Mouse (Mus musculus) megakaryocyte-erythroid progenitor cell, adult 5-6 weeks (primary cell): ENCODE data around the gene Mapk3. TPM values are rescaled to one million over a fixed set of nuclear protein-coding genes. Genes with fewer than 3 reads are reported as not detected.

Experiments used
- ATAC-seq: replicated peaks from 2 replicates; pipeline ENCODE4 v1.8.0; 2016; ENCODE audit warnings: mild to moderate bottlenecking, inconsistent platforms; ENCODE audit not compliant: severe bottlenecking, poor library complexity, low FRiP score, low TSS enrichment
- total RNA-seq, 2 experiments: library from RNA; stranded (forward) in 1 of 2; stranded (reverse) in 1 of 2; fragments of 200-1000, 215-1000 nt in 1 of 2; fragments of >200 nt in 1 of 2; fragmentation: Nextera tagmentation in 1 of 2; gene quantifications; 2 replicates each; pipeline ENCODE4 v1.2.3; 2014 to 2017

Mapk3 gene
- total RNA-seq, 2 experiments from 2014 or later: 20.1 to 41.0 TPM

DNA sequence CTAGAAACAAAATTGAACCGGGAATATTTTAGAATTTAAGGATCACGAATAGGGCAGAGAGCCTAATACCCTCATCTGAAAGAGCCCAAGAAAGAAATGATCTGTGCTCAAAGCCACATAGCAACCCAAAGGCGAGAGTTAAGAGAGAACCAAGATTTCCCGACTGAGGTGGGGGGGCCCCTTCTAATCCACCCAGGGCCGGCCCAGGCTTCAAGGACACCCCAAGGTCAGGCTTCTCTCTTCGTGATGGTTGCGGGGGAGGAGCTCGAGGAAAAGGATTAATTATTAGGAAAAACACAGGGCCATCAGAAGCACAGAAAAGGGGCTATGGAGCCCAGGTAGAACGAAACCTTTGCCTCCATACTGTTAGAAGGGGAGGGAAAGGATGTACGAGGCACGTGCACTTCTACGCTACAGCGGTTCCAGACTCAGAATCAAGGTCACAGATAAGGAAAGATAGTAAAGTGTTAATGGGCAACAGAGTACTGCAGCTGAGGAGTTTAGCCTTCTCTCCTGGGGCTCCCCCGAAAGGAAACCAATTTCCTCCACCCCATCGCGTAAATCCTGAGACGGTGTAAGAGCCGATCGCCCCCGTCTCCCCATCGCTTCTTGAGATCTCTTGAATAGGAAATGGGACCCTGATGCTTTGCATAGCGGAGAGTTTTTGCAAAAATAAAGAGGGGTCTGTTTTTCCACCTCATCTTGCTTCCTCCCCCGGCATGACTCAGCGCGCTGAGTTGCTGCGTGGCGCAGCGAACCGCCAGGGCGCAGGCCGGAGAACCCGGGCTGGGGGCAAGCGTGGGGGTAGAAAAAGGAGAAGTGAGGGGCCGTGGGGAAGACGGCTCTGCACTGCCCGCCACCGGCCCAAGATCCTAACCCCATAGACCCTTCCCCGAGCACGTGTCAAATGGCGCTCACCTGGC lies 39.0 kb downstream of the Mapk3 start:
- peak; percentile 3; the same call in 1 of the 2 replicates for ATAC-seq

DNA sequence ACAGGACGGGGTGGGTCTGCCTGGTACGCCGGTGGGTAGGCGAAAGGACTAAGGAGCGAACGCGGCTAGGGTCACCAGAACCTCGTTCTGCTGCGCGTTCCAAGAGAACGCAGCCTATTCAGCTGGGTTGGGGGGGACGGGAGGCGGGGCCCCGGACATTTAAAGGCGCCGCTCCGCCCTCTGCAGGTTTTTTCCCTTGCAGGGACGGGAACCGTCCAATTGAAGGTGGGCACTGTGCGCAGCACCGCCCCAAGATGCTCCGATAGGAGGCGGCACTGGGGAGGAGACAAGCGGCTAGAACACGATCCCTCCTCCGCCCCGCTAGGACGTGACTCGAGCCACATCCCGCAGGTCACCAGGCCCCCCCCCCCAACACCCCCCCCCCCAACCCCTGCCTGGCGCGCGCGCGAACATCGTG lies 39.7 kb downstream of the Mapk3 start:
- ATAC-seq: peak; percentile 81

DNA sequence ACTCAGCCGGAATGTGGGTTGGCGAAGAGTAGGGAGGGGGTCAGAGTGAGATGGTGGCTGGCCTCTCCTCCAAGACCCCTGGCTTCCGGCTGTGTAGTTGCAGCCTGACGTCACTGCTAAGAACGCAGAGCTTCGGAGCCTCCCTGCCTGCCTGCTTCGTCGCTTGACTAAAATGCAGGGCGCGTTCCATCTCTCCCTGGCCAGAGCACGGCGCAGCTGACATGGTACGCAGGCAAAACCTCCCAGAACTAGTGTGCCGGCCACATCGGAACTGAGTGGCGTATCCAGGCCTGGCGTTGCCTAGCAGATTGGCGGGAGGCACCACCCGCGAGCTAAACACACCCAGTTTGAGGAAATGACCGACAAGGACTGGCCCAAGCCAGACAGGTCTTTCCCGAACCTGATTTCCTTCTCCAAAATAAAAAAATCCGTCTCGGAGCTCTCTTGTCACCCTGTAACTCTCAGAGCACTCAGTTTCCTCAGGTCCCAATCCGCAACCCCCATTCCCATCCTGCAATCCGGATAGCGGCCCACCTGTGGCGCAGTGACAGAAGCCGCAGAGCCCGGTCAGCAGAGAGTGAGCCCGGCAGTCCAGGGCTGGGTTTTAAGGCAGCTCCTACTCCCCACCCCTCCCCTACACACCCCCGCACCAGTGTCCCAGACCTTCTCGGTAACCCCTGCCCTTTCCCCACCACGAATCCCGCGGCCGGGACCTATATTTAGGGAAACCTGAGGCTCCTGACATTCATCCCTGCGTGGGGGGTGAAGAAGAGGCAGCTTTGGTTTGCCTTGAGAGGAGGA lies 40.3 kb downstream of the Mapk3 start:
- ATAC-seq: peak; percentile 52

DNA sequence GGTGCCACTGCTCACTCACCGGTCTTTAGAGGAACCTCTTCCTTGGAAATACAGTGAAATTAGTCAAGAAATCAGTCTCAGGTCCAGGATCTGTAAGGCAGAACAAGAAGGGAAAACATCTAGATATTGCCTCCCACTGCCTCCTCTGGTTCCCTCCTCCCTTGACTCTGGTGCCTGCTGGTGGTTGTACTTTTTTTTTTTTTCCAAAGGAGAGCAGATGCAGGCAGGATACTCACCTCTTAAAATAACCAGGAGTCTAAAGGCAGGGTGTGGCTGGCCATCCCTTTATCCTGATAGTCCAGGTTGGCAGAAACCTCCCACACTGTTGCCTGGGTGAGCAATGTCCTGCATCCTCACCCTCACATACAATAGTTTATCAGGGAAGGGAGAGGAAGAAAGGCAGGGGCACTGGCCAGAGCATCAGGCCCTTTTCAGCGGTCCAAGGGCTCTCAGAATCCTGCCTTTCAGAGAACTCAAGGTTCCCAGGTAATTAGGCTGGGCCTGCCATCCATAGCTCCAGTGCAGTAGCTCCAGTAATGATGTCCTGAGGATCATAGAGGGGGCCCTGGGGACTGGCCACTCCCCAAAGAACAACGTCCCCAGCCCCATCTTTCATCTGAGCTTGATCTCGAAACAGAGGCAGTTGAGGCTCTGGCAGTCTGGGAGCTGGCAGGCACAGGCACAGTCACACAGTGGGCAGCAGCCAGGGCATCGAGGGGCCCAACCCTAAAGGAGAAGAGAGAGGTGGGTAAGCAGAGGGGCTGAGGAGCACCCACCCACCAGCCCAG lies 41.1 kb downstream of the Mapk3 start:
- no peak for ATAC-seq

DNA sequence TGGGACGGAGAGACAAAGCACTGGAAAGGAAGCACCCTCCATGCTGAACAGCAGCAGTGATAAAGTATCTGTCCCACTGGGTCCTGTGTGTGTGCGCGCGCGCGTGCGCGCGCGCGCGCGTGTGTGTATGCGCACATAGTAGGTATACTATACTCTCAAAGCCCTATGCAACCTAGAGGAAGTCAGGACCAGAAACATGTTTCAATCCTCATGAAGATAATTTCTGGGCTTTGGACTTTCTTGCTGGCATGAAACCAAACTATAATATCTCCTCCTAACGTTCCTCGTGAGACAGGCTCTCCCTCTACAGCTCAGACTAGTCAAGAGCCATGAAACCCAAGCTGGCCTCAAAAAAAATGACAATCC lies 41.6 kb downstream of the Mapk3 start:
- ATAC-seq: no peak

DNA sequence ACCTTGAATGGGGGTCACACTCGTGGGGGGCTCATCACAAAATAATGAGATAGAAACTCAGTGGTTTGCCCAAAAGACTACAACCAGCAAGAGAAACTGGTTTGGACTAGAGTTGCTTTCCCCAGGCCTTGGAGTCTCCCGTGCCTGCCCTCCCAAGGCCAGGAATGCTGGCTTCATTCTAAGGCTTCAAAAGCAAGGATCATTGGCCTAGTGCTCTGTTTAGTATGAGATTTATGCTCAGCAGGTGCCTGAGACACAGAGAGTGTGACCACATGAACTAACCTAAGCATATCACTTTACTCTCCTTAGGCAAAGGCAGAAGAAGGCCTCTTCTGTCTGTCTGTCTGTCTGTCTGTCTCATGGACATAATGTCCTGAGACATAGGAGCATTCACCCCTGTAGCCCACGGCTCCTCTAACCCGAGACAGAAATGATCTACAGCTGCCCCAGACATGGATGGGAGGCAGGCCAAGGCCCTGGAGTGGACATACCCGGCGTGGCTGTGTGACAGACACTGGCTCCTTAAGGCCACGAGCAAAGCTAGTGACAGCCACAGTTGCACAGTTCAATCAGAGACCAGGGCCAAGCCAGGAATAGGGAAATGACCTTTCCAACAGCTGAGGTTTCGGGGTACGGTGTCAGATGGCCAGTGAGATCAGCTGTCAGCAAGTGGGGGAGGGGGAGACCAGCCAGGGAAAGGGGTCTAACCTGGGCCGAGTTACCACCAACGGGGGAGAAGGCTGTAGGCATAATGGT lies 42.9 kb downstream of the Mapk3 start:
- ATAC-seq: no peak

DNA sequence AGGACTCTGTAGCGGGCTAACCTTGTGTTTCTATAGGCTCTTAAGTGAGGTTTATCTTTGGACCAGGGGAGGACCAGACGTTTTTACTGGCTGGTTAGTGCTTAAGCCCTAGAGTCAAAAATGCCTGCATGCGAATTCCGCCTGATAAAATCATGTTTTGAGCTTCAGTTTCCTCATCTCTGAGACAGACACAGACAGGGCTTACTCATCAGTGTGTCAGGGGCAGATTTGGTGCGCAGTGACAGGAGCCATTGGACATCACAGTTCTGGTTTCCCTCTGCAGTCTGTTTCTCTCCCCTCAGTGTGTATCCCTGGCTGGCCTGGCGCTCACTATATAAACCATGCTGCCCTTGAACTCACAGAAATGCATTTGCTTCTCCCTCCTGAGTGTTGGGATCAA lies 43.8 kb downstream of the Mapk3 start:
- ATAC-seq: no peak

DNA sequence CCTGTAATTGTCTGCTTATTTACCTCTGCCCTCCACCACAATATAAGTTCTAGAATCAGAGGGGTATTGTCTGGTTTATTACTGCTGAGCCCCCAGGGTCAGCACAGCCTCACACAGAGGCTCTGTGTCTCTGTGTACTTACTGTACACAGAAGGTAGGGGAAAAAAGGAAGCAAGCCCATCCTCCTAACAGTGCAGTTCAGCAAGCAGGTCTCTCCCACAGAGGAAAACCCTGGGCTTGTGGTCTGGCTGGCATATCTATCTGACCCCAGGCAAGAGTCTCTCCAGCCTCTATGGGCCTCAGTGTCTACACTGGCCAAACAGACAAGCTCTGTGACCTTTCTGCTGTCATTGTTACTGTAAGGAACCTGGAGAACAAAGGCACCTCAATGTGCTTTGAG lies 44.4 kb downstream of the Mapk3 start:
- no peak for ATAC-seq

DNA sequence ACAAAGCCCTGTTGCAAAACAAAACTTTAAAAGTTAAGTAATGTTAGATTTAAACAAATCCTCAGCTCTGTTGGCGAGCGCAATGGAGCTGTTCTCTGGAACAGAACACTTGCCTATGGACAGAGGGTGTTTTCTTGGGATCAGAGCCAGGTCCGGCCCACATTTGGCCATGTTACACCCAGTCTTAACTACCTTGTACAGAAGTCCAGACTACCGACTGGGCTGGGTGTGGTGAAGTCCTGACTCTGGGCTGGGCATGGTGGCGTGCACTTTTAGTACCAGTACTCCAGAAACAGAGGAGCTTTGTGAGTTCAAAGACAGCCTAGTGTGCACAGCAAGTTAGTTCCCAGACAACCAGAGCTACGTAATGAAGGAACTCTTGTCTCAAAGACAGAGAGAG lies 47.6 kb downstream of the Mapk3 start:
- ATAC-seq: no peak

DNA sequence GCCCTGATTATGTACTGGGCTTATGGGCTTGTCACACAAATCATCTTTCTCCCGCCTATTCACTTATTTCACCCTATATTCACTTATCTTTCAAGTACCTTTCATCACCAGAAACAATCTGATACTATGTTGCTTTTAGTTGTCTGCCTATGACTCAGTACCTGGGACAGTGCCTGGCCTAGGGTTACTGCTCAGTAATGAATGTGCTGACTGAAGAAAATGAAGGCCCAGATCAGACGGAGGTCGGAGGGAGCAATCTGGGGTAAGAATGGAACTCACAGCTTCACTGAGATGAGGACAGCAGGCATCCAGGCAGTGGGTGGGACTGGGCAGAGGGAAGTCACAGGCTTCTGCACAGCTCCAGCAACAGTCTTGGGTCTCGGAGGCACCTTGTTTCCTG lies 48.0 kb downstream of the Mapk3 start:
- ATAC-seq: no peak

DNA sequence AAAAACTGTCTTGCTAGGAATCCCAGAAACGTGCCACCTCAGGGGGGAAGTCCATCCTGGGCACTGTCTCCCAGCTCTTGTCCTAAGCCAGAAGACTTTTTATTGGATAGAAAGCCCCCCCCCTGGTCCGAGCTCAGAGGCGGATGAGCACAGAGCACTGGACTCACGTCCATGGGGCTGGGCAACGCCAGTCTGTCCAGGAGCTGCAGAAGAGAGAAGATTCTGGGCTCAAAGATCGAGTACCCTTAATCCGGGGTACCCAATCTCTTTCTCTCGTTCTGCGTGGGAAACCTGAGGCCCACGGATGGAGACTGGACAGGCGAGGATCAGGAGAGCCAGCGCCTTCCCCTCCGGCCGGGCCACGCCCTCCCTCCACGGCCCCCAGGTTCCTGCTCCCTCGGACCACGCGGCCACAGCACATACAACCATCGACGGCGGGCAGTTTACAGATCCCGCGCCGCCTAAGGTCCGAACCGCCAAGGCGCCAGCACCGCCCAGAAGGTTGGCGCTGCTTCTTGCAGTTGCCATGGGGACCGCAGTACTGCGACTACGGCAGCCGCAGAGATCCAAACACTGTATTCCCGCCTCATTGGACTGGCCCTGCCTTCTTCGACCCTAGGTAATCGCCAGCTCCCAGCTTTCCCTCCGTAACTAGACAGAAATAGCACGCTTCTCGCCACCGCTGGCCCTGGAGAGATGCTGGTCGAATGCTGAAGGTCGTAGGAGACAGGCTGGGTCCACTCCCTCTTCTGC lies 49.5 kb downstream of the Mapk3 start:
- ATAC-seq: peak; percentile 82

DNA sequence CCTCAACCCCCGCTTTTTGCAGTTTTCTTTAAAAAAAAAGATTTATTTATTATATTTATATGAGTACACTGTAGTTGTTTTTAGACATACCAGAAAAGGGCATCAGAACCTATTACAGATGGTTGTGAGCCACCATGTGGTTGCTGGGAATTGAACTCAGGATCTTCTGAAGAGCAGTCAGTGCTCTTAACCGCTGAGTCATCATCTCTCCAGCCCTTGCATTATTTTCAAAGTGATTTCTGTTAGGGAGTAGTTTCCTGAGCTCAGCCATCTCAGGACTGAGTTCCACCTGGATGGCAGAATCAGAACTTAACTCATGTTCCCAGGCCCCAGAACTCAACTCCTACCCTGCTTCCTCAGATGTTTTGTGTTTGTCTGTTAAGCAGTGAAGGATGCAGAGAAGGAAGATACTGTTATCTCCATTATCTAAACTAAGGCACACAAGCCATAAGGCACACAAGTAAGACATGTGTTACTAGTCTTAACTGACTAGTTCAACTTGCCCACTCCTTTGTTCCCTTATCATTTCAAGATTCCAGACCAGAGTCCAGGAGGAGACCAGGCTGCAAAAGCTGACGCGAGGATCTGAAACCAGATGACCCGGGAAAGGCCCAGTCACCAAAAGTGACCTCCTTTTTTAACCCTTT lies 50.4 kb downstream of the Mapk3 start:
- no peak for ATAC-seq

Other genes starting within 250 kb of the Mapk3 start
- gene Eif3c, start 193.2 kb upstream of the Mapk3 start, total RNA-seq (2014; fragmentation: Nextera tagmentation): 193 and 244 TPM in 2 replicates
- 286 and 298 TPM in 2 replicates for gene Eif3c, start 193.2 kb upstream of the Mapk3 start, total RNA-seq (2017)
- gene Apobr, start 174.7 kb upstream of the Mapk3 start, total RNA-seq (2014; fragmentation: Nextera tagmentation): 0.79 and 2.4 TPM in 2 replicates
- 0.89 and 2.4 TPM in 2 replicates for gene Apobr, start 174.7 kb upstream of the Mapk3 start, total RNA-seq (2017)
- gene Cln3, start 173.8 kb upstream of the Mapk3 start, total RNA-seq (2014; fragmentation: Nextera tagmentation): 24.5 and 43.7 TPM in 2 replicates
- 3.8 and 9.8 TPM in 2 replicates for gene Cln3, start 173.8 kb upstream of the Mapk3 start, total RNA-seq (2017)
- gene Il27, start 164.7 kb upstream of the Mapk3 start, total RNA-seq (2014; fragmentation: Nextera tagmentation): not detected in 2 replicates
- not detected in 2 replicates for gene Il27, start 164.7 kb upstream of the Mapk3 start, total RNA-seq (2017)
- gene Nupr1, start 128.7 kb upstream of the Mapk3 start, total RNA-seq (2014; fragmentation: Nextera tagmentation): 6.3 TPM in 1 of 2 replicates, not detected in the other
- 2.7 and 9.9 TPM in 2 replicates for gene Nupr1, start 128.7 kb upstream of the Mapk3 start, total RNA-seq (2017)
- gene Sgf29, start 110.3 kb upstream of the Mapk3 start, total RNA-seq (2014; fragmentation: Nextera tagmentation): 100 and 125 TPM in 2 replicates
- gene Sgf29, start 110.3 kb upstream of the Mapk3 start, total RNA-seq (2017): 37.4 and 51.0 TPM in 2 replicates
- not detected in 2 replicates for gene Sult1a1, start 83.2 kb upstream of the Mapk3 start, total RNA-seq (2014; fragmentation: Nextera tagmentation)
- not detected in 2 replicates for gene Sult1a1, start 83.2 kb upstream of the Mapk3 start, total RNA-seq (2017)
- gene Bola2, start 64.2 kb upstream of the Mapk3 start, total RNA-seq (2014; fragmentation: Nextera tagmentation): 212 and 218 TPM in 2 replicates
- gene Bola2, start 64.2 kb upstream of the Mapk3 start, total RNA-seq (2017): 107 and 179 TPM in 2 replicates
- gene Slx1b, start 63.8 kb upstream of the Mapk3 start, total RNA-seq (2014; fragmentation: Nextera tagmentation): 3.7 and 9.3 TPM in 2 replicates
- gene Slx1b, start 63.8 kb upstream of the Mapk3 start, total RNA-seq (2017): 2.9 and 3.0 TPM in 2 replicates
- 31.8 and 35.5 TPM in 2 replicates for gene Coro1a, start 51.8 kb upstream of the Mapk3 start, total RNA-seq (2014; fragmentation: Nextera tagmentation)
- 40.7 and 41.2 TPM in 2 replicates for gene Coro1a, start 51.8 kb upstream of the Mapk3 start, total RNA-seq (2017)
- gene Gdpd3, start 6.7 kb downstream of the Mapk3 start, total RNA-seq (2014; fragmentation: Nextera tagmentation): 0.26 and 2.5 TPM in 2 replicates
- 0.09 TPM in 1 of 2 replicates, not detected in the other for gene Gdpd3, start 6.7 kb downstream of the Mapk3 start, total RNA-seq (2017)
- gene Ypel3, start 17.4 kb downstream of the Mapk3 start, total RNA-seq (2014; fragmentation: Nextera tagmentation): 26.6 and 40.6 TPM in 2 replicates
- 20.2 and 22.6 TPM in 2 replicates for gene Ypel3, start 17.4 kb downstream of the Mapk3 start, total RNA-seq (2017)
- 0.69 and 3.1 TPM in 2 replicates for gene Tbx6, start 21.9 kb downstream of the Mapk3 start, total RNA-seq (2014; fragmentation: Nextera tagmentation)
- gene Tbx6, start 21.9 kb downstream of the Mapk3 start, total RNA-seq (2017): not detected in 2 replicates
- 176 and 189 TPM in 2 replicates for gene Ppp4c, start 32.9 kb downstream of the Mapk3 start, total RNA-seq (2014; fragmentation: Nextera tagmentation)
- 104 and 127 TPM in 2 replicates for gene Ppp4c, start 32.9 kb downstream of the Mapk3 start, total RNA-seq (2017)
- 0.61 TPM in 1 of 2 replicates, not detected in the other for gene Fam57b, start 38.1 kb downstream of the Mapk3 start, total RNA-seq (2014; fragmentation: Nextera tagmentation)
- gene Fam57b, start 38.1 kb downstream of the Mapk3 start, total RNA-seq (2017): 0.42 TPM in 1 of 2 replicates, not detected in the other
- gene 4930451I11Rik, start 72.0 kb downstream of the Mapk3 start, total RNA-seq (2014; fragmentation: Nextera tagmentation): not detected in 2 replicates
- gene 4930451I11Rik, start 72.0 kb downstream of the Mapk3 start, total RNA-seq (2017): not detected in 2 replicates
- not detected in 2 replicates for gene Doc2a, start 87.8 kb downstream of the Mapk3 start, total RNA-seq (2014; fragmentation: Nextera tagmentation)
- not detected in 2 replicates for gene Doc2a, start 87.8 kb downstream of the Mapk3 start, total RNA-seq (2017)
- gene Hirip3, start 102.4 kb downstream of the Mapk3 start, total RNA-seq (2014; fragmentation: Nextera tagmentation): 51.6 and 123 TPM in 2 replicates
- 327 and 333 TPM in 2 replicates for gene Hirip3, start 102.4 kb downstream of the Mapk3 start, total RNA-seq (2017)
- gene Ino80e, start 102.8 kb downstream of the Mapk3 start, total RNA-seq (2014; fragmentation: Nextera tagmentation): 124 and 132 TPM in 2 replicates
- 29.4 and 45.6 TPM in 2 replicates for gene Ino80e, start 102.8 kb downstream of the Mapk3 start, total RNA-seq (2017)
- 36.1 and 44.2 TPM in 2 replicates for gene Taok2, start 125.1 kb downstream of the Mapk3 start, total RNA-seq (2014; fragmentation: Nextera tagmentation)
- 22.1 and 25.1 TPM in 2 replicates for gene Taok2, start 125.1 kb downstream of the Mapk3 start, total RNA-seq (2017)
- 22.0 and 27.2 TPM in 2 replicates for gene Tmem219, start 163.3 kb downstream of the Mapk3 start, total RNA-seq (2014; fragmentation: Nextera tagmentation)
- 9.2 and 17.9 TPM in 2 replicates for gene Tmem219, start 163.3 kb downstream of the Mapk3 start, total RNA-seq (2017)
- 14.0 and 18.6 TPM in 2 replicates for gene Kctd13, start 169.3 kb downstream of the Mapk3 start, total RNA-seq (2014; fragmentation: Nextera tagmentation)
- 9.0 and 22.1 TPM in 2 replicates for gene Kctd13, start 169.3 kb downstream of the Mapk3 start, total RNA-seq (2017)
- gene Asphd1, start 190.0 kb downstream of the Mapk3 start, total RNA-seq (2014; fragmentation: Nextera tagmentation): not detected in 2 replicates
- gene Asphd1, start 190.0 kb downstream of the Mapk3 start, total RNA-seq (2017): not detected in 2 replicates
- 3.2 and 4.4 TPM in 2 replicates for gene Sez6l2, start 191.0 kb downstream of the Mapk3 start, total RNA-seq (2014; fragmentation: Nextera tagmentation)
- gene Sez6l2, start 191.0 kb downstream of the Mapk3 start, total RNA-seq (2017): 0.76 TPM in 1 of 2 replicates, not detected in the other
- gene Cdipt, start 216.3 kb downstream of the Mapk3 start, total RNA-seq (2014; fragmentation: Nextera tagmentation): 61.3 and 70.2 TPM in 2 replicates
- 31.8 and 49.8 TPM in 2 replicates for gene Cdipt, start 216.3 kb downstream of the Mapk3 start, total RNA-seq (2017)
- not detected in 2 replicates for gene Cdiptos, start 216.5 kb downstream of the Mapk3 start, total RNA-seq (2014; fragmentation: Nextera tagmentation)
- 0.23 TPM in 1 of 2 replicates, not detected in the other for gene Cdiptos, start 216.5 kb downstream of the Mapk3 start, total RNA-seq (2017)